In the genomic region with DNA sequence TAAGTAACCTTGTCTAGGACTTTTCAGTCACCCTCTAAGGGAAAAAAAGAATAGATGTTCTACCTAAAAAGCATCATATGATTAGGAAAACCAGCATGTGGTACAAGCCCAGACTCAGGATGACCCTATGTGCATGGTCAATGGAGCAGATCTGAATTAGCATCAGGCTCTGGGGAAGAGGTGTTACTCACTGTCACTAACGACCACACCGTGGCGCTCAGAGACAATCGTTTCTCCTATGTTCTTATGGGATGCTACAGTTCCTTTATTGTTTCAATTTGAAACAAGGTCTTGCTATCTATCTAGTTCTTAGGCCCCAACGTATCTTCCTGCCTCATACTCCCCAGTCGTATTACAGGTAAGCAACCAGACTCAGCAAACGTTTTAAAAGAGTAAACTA, we compare ENCODE assay signal across 12 mouse cellular contexts.
DNase-seq lines count a peak whose midpoint lies in the region; ATAC-seq and TF ChIP-seq lines count a peak whose summit lies in the region.
"Had no signal": no experiment of that assay in that cellular context is flagged by ENCODE, and none has a peak within 500 bp of the region (broad histone marks: within the 10 kb centered on the region; RNA-seq: fewer than 3 reads in every experiment).

No protein-coding gene starts in this region.

- WGBS in kidney, adult 2 months, result 49% methylated on average over 7 of the region's 7 CpGs
- 35% methylated on average over 7 of the region's 7 CpGs for WGBS in kidney, embryonic 15.5 days
- WGBS in midbrain, postnatal 0 days, result 41% methylated on average over 7 of the region's 7 CpGs
- WGBS in midbrain, embryonic 15.5 days, result 46% methylated on average over 7 of the region's 7 CpGs

- no peak; the same call in 1 of the 2 replicates for ATAC-seq in kidney, embryonic 15.5 days (replicated peaks; ENCODE audit: low FRiP score)
- no peak for ATAC-seq in midbrain, postnatal 0 days (ENCODE audit: low FRiP score)
- ATAC-seq in midbrain, embryonic 15.5 days (replicated peaks), result no peak

- no peak overlapping the region for H3K27ac ChIP-seq in kidney, adult 2 months (ENCODE audit: insufficient read depth, low read depth, low read length)
- H3K27ac ChIP-seq in kidney, embryonic 15.5 days, result no peak overlapping the region
- no peak overlapping the region for H3K27ac ChIP-seq in midbrain, postnatal 0 days (ENCODE audit: low read depth, low read length)
- no peak overlapping the region for H3K27ac ChIP-seq in midbrain, embryonic 15.5 days
- H3K27ac ChIP-seq: embryonic facial prominence, embryonic 13.5 days; heart, embryonic 13.5 days had no signal

- no peak for TF ChIP-seq POLR2A in kidney, adult 2 months (IDR thresholded peaks at IDR 0.05; ENCODE audit: low read depth, low read length)

- no peaks in the 10 kb centered on the region for H3K9me3 ChIP-seq in kidney, embryonic 15.5 days (replicated peaks)
- no peaks in the 10 kb centered on the region for H3K9me3 ChIP-seq in midbrain, postnatal 0 days (ENCODE audit: low read length)
- H3K9me3 ChIP-seq in midbrain, embryonic 15.5 days, result no peaks in the 10 kb centered on the region
- H3K9me3 ChIP-seq: embryonic facial prominence, embryonic 13.5 days; heart, embryonic 13.5 days had no signal

- H3K9ac ChIP-seq in kidney, embryonic 15.5 days, result no peak overlapping the region
- no peak overlapping the region for H3K9ac ChIP-seq in midbrain, postnatal 0 days (replicated peaks; ENCODE audit: low read length, poor library complexity, severe bottlenecking)
- H3K9ac ChIP-seq in midbrain, embryonic 15.5 days, result no peak overlapping the region
- H3K9ac ChIP-seq: embryonic facial prominence, embryonic 13.5 days; heart, embryonic 13.5 days had no signal

- H3K4me3 ChIP-seq in kidney, adult 2 months (ENCODE audit: insufficient read depth, low read depth, low read length), result no peak overlapping the region
- H3K4me3 ChIP-seq in kidney, embryonic 15.5 days (replicated peaks), result no peak overlapping the region
- no peak overlapping the region for H3K4me3 ChIP-seq in midbrain, postnatal 0 days (ENCODE audit: low read depth, low read length)
- no peak overlapping the region for H3K4me3 ChIP-seq in midbrain, embryonic 15.5 days
- H3K4me3 ChIP-seq: embryonic facial prominence, embryonic 13.5 days; heart, embryonic 13.5 days had no signal

- DNase-seq in cerebellum, postnatal 10 days, result peak; percentile 39 to 45
- DNase-seq in cerebellum, adult 9-11 months, result no peak
- DNase-seq in kidney, adult 2 months, result peak; percentile 12
- peak; percentile 39 for DNase-seq in midbrain, postnatal 0 days (ENCODE audit: low spot score)
- DNase-seq in retina, postnatal 1 day, result peak; percentile 30
- no peak for DNase-seq in ovary, postnatal 10 days (ENCODE audit: low spot score)
- DNase-seq: adrenal gland, postnatal 36 days; lung, adult 2 months had no signal

- H3K27me3 ChIP-seq in kidney, adult 2 months (replicated peaks; ENCODE audit: control insufficient read depth, insufficient read depth, low read length), result no peaks in the 10 kb centered on the region
- H3K27me3 ChIP-seq in kidney, embryonic 15.5 days, result no peaks in the 10 kb centered on the region
- H3K27me3 ChIP-seq in midbrain, postnatal 0 days (ENCODE audit: insufficient read depth, low read length), result no peaks in the 10 kb centered on the region
- H3K27me3 ChIP-seq in midbrain, embryonic 15.5 days (replicated peaks), result no peaks in the 10 kb centered on the region
- H3K27me3 ChIP-seq: embryonic facial prominence, embryonic 13.5 days; heart, embryonic 13.5 days had no signal

- H3K36me3 ChIP-seq in kidney, adult 2 months (ENCODE audit: control insufficient read depth, insufficient read depth, low read length), result peaks cover 1% of the 10 kb centered on the region
- H3K36me3 ChIP-seq in kidney, embryonic 15.5 days, result no peaks in the 10 kb centered on the region
- H3K36me3 ChIP-seq in midbrain, postnatal 0 days (ENCODE audit: insufficient read depth, low read length), result peaks cover 10% of the 10 kb centered on the region
- H3K36me3 ChIP-seq in midbrain, embryonic 15.5 days (replicated peaks), result no peaks in the 10 kb centered on the region
- H3K36me3 ChIP-seq: embryonic facial prominence, embryonic 13.5 days had no signal

- H3K4me2 ChIP-seq in kidney, embryonic 15.5 days, result no peak overlapping the region
- no peak overlapping the region for H3K4me2 ChIP-seq in midbrain, postnatal 0 days (ENCODE audit: low read depth, low read length, poor library complexity, severe bottlenecking)
- no peak overlapping the region for H3K4me2 ChIP-seq in midbrain, embryonic 15.5 days
- H3K4me2 ChIP-seq: embryonic facial prominence, embryonic 13.5 days; heart, embryonic 13.5 days had no signal

- H3K4me1 ChIP-seq in kidney, adult 2 months (ENCODE audit: control insufficient read depth, insufficient read depth, low read length), result 0 out of 2 replicates have a peak, but pooled peaks cover 4% of the 10 kb centered on the region
- H3K4me1 ChIP-seq in kidney, embryonic 15.5 days, result 0 out of 2 replicates have a peak, but pooled peaks cover 3% of the 10 kb centered on the region
- H3K4me1 ChIP-seq in midbrain, postnatal 0 days (ENCODE audit: insufficient read depth, low read length), result no peaks in the 10 kb centered on the region
- no peaks in the 10 kb centered on the region for H3K4me1 ChIP-seq in midbrain, embryonic 15.5 days
- H3K4me1 ChIP-seq: embryonic facial prominence, embryonic 13.5 days had no signal

- TF ChIP-seq CTCF in kidney, adult 2 months (conservative IDR thresholded peaks at IDR 0.05; ENCODE audit: insufficient read depth, insufficient read length, low read depth, low read length), result no peak; the same call in 1 of the 2 replicates
- peak; percentile 55 for TF ChIP-seq CTCF in midbrain, postnatal 0 days (IDR thresholded peaks at IDR 0.05)

Comparison
In these comparisons a context has a peak if more than half of its experiments do, and no peak if none do; other contexts are left out.
1. DNase-seq: peak in cerebellum, postnatal 10 days (2 of 2), kidney, adult 2 months (single experiment), midbrain, postnatal 0 days (single experiment) and retina, postnatal 1 day (single experiment); none in cerebellum, adult 9-11 months (single experiment) and ovary, postnatal 10 days (single experiment).